In genomic region chr11:107027431-107028274, GRCm38 (mm10) we compare ENCODE assay signal across 8 mouse cellular contexts. TPM values are rescaled to one million over a fixed set of nuclear protein-coding genes. Genes with fewer than 3 reads are reported as not detected.
DNase-seq lines count a peak whose midpoint lies in the region; ATAC-seq and TF ChIP-seq lines count a peak whose summit lies in the region.

No protein-coding gene starts in this region.

- peak; percentile 6; the same call in 1 of the 2 replicates for TF ChIP-seq POLR2A in spleen, adult 2 months (IDR thresholded peaks at IDR 0.05; ENCODE audit: low read depth, low read length)

- H3K9me3 ChIP-seq in intestine, embryonic 16.5 days (ENCODE audit: control insufficient read depth, low read length): no peaks in the 10 kb centered on the region
- no peaks in the 10 kb centered on the region for H3K9me3 ChIP-seq in limb, embryonic 11.5 days (ENCODE audit: control insufficient read depth, low read length)
- no peaks in the 10 kb centered on the region for H3K9me3 ChIP-seq in midbrain, embryonic 13.5 days

- peak overlapping the region; percentile 67 for H3K4me3 ChIP-seq in intestine, embryonic 16.5 days (ENCODE audit: low read length)
- H3K4me3 ChIP-seq in limb, embryonic 11.5 days (ENCODE audit: low read depth, low read length): peak overlapping the region; percentile 62
- peak overlapping the region; percentile 63 for H3K4me3 ChIP-seq in midbrain, embryonic 13.5 days (replicated peaks)
- H3K4me3 ChIP-seq in spleen, adult 2 months (ENCODE audit: extremely low read depth, insufficient read depth, insufficient read length): peak overlapping the region; percentile 58

- peak overlapping the region; percentile 68 for H3K4me2 ChIP-seq in intestine, embryonic 16.5 days (ENCODE audit: low read depth, low read length)
- H3K4me2 ChIP-seq in limb, embryonic 11.5 days (ENCODE audit: low read depth, severe bottlenecking): peak overlapping the region; percentile 68
- peak overlapping the region; percentile 74 for H3K4me2 ChIP-seq in midbrain, embryonic 13.5 days (replicated peaks)

- H3K36me3 ChIP-seq in intestine, embryonic 16.5 days (ENCODE audit: control insufficient read depth, insufficient read depth, low read length): no peaks in the 10 kb centered on the region
- H3K36me3 ChIP-seq in limb, embryonic 11.5 days (ENCODE audit: control insufficient read depth, insufficient read depth, low read length): no peaks in the 10 kb centered on the region
- no peaks in the 10 kb centered on the region for H3K36me3 ChIP-seq in midbrain, embryonic 13.5 days
- H3K36me3 ChIP-seq in spleen, adult 2 months (ENCODE audit: control insufficient read depth, insufficient read depth, low read length): no peaks in the 10 kb centered on the region

- peak; percentile 92 for ATAC-seq in intestine, embryonic 16.5 days
- peak; percentile 84 for ATAC-seq in limb, embryonic 11.5 days (ENCODE audit: insufficient number of reproducible peaks, low FRiP score, low TSS enrichment, low read depth)
- peak; percentile 93 for ATAC-seq in midbrain, embryonic 13.5 days

- intact Hi-C loops in gastrocnemius, postnatal 36 days (cut with DNase I): no loop called here

- peak overlapping the region; percentile 88 for H3K27ac ChIP-seq in intestine, embryonic 16.5 days (ENCODE audit: low read length)
- no peak overlapping the region for H3K27ac ChIP-seq in limb, embryonic 11.5 days (replicated peaks; ENCODE audit: low read depth, low read length)
- peak overlapping the region; percentile 74 for H3K27ac ChIP-seq in midbrain, embryonic 13.5 days
- peak overlapping the region; percentile 63 for H3K27ac ChIP-seq in spleen, adult 2 months (ENCODE audit: insufficient read depth, low read length)

- H3K4me1 ChIP-seq in intestine, embryonic 16.5 days (ENCODE audit: control insufficient read depth, insufficient read depth, low read length): peaks cover 39% of the 10 kb centered on the region
- H3K4me1 ChIP-seq in limb, embryonic 11.5 days (ENCODE audit: control insufficient read depth, insufficient read depth, low read length): peaks cover 12% of the 10 kb centered on the region; the same call in 1 of the 2 replicates
- peaks cover 51% of the 10 kb centered on the region for H3K4me1 ChIP-seq in midbrain, embryonic 13.5 days (replicated peaks)
- H3K4me1 ChIP-seq in spleen, adult 2 months (ENCODE audit: control insufficient read depth, insufficient read depth, insufficient read length): peaks cover 7% of the 10 kb centered on the region

- H3K9ac ChIP-seq in intestine, embryonic 16.5 days (ENCODE audit: low read depth, low read length): peak overlapping the region; percentile 82
- H3K9ac ChIP-seq in limb, embryonic 11.5 days (ENCODE audit: low read length): peak overlapping the region; percentile 68
- peak overlapping the region; percentile 75 for H3K9ac ChIP-seq in midbrain, embryonic 13.5 days (replicated peaks)

- under 1% methylated on average over 92 of the region's 107 CpGs for WGBS in intestine, embryonic 16.5 days
- 1% methylated on average over 88 of the region's 107 CpGs for WGBS in limb, embryonic 11.5 days
- WGBS in midbrain, embryonic 13.5 days: 2% methylated on average over 87 of the region's 107 CpGs
- WGBS in spleen, adult 2 months: 1% methylated on average over 104 of the region's 107 CpGs

- no peak for TF ChIP-seq CTCF in spleen, adult 2 months (IDR thresholded peaks at IDR 0.05; ENCODE audit: extremely low read depth, insufficient read depth, insufficient read length, insufficient replicate concordance)

- no peaks in the 10 kb centered on the region for H3K27me3 ChIP-seq in intestine, embryonic 16.5 days (replicated peaks; ENCODE audit: control insufficient read depth, insufficient read depth, low read length)
- H3K27me3 ChIP-seq in limb, embryonic 11.5 days (ENCODE audit: control insufficient read depth, insufficient read depth, low read length): 0 out of 2 replicates have a peak, but pooled peaks cover 5% of the 10 kb centered on the region
- 0 out of 2 replicates have a peak, but pooled peaks cover 2% of the 10 kb centered on the region for H3K27me3 ChIP-seq in midbrain, embryonic 13.5 days
- 0 out of 2 replicates have a peak, but pooled peaks cover 4% of the 10 kb centered on the region for H3K27me3 ChIP-seq in spleen, adult 2 months (ENCODE audit: control insufficient read depth, insufficient read depth, low read length)

- DNase-seq in 3134 (ENCODE audit: extremely low read depth, insufficient read length, low spot score): peak; percentile 85
- DNase-seq in adrenal gland, adult 8-10 months: peak; percentile 80
- DNase-seq in embryo, embryonic 11.5 days (ENCODE audit: low read depth, low spot score): peak; percentile 80
- peak; percentile 78 to 80 for DNase-seq in gastrocnemius, postnatal 36 days
- peak; percentile 85 for DNase-seq in limb, embryonic 11.5 days (ENCODE audit: low spot score)
- DNase-seq in spleen, adult 2 months (ENCODE audit: low read depth in 1 of 2, low spot score in 2 of 2): peak; percentile 72 to 86

RNA-seq across cellular contexts. Expression of gene 1810010H24Rik, which starts 2.2 kb away (rescaled TPM):
- 1 to 10 TPM; 2.2 to 3.7 (median 3.0) TPM for total RNA-seq in adrenal gland, adult 8-10 months (2022)
- total RNA-seq in gastrocnemius, postnatal 36 days (2021): 1 to 10 TPM in 1 of 2 experiments, under 1 TPM in 1; 0.64 to 1.3 TPM
- polyA plus RNA-seq in intestine, embryonic 16.5 days (2015; fragmentation: Nextera tagmentation; extraction: Ambion mirVana): 1.9 and 2.5 TPM in 2 replicates
- polyA plus RNA-seq in limb, embryonic 11.5 days (2014; fragmentation: Nextera tagmentation; extraction: Ambion mirVana): 1.5 TPM in 2 replicates
- 4.6 and 5.6 TPM in 2 replicates for polyA plus RNA-seq in midbrain, embryonic 13.5 days (2015; fragmentation: Nextera tagmentation; extraction: Ambion mirVana)
- 0.91 and 1.8 TPM in 2 replicates for polyA plus RNA-seq in spleen, adult 2 months (2012; rRNA removed)

RNA-seq across cellular contexts. Expression of gene Kpna2, which starts 28.3 kb away (rescaled TPM):
- total RNA-seq in adrenal gland, adult 8-10 months (2022): 10 to 100 TPM; 20.7 to 37.7 (median 28.8) TPM
- 10 to 100 TPM; 14.4 to 16.7 TPM for total RNA-seq in gastrocnemius, postnatal 36 days (2021)
- 318 and 375 TPM in 2 replicates for polyA plus RNA-seq in intestine, embryonic 16.5 days (2015; fragmentation: Nextera tagmentation; extraction: Ambion mirVana)
- 624 and 640 TPM in 2 replicates for polyA plus RNA-seq in limb, embryonic 11.5 days (2014; fragmentation: Nextera tagmentation; extraction: Ambion mirVana)
- polyA plus RNA-seq in midbrain, embryonic 13.5 days (2015; fragmentation: Nextera tagmentation; extraction: Ambion mirVana): 288 and 305 TPM in 2 replicates
- polyA plus RNA-seq in spleen, adult 2 months (2012; rRNA removed): 16.0 and 16.1 TPM in 2 replicates

Comparison
In these comparisons a context has a peak if more than half of its experiments do, and no peak if none do; other contexts are left out.
1. RNA of gene Kpna2, which starts 28.3 kb away (polyA plus RNA-seq): 624 to 640 TPM in limb, embryonic 11.5 days, 318 to 375 TPM in intestine, embryonic 16.5 days and 288 to 305 TPM in midbrain, embryonic 13.5 days; 16.0 to 16.1 TPM in spleen, adult 2 months; every median in the first group is over 10 times any median in the second.
2. Peak in every context shown above with its lines, with median percentiles within 50 percentile points of each other: DNase-seq, ATAC-seq, H3K4me2 ChIP-seq, H3K4me3 ChIP-seq and H3K9ac ChIP-seq.